Mouse (Mus musculus): ENCODE measurements around the gene Celsr1. TPM values are rescaled to one million over a fixed set of nuclear protein-coding genes. Genes with fewer than 3 reads are reported as not detected.

The Celsr1 gene
- polyA plus RNA-seq, 1 experiment: 2.2 TPM

GRCm38 (mm10) chr15:86076378-86076777 is 42.8 kb upstream of the Celsr1 start:
- no peak overlapping the region for H3K27ac ChIP-seq (ENCODE audit: insufficient read depth, low read length)
- H3K4me1 ChIP-seq (ENCODE audit: control insufficient read depth, insufficient read depth, low read length): peaks cover 12% of the 10 kb centered on the region
- no peak overlapping the region for H3K4me3 ChIP-seq (ENCODE audit: insufficient read depth, low read length)
- TF ChIP-seq POLR2A (IDR thresholded peaks at IDR 0.05; ENCODE audit: extremely low read depth, insufficient read depth, low read length) (no peak), CTCF (IDR thresholded peaks at IDR 0.05; ENCODE audit: extremely low read depth, insufficient read depth, low read length) (no peak)

GRCm38 (mm10) chr15:86076048-86076315 is 42.4 kb upstream of the Celsr1 start:
- TF ChIP-seq POLR2A (IDR thresholded peaks at IDR 0.05; ENCODE audit: extremely low read depth, insufficient read depth, low read length): no peak
- no peak for TF ChIP-seq CTCF (IDR thresholded peaks at IDR 0.05; ENCODE audit: extremely low read depth, insufficient read depth, low read length)
- Histone ChIP-seq H3K27ac (ENCODE audit: insufficient read depth, low read length) (no peak overlapping the region), H3K4me1 (ENCODE audit: control insufficient read depth, insufficient read depth, low read length) (peaks cover 12% of the 10 kb centered on the region)

GRCm38 (mm10) chr15:86075305-86076047 is 41.9 kb upstream of the Celsr1 start:
- Histone ChIP-seq H3K27ac (ENCODE audit: insufficient read depth, low read length) (no peak overlapping the region), H3K4me1 (ENCODE audit: control insufficient read depth, insufficient read depth, low read length) (peaks cover 14% of the 10 kb centered on the region), H3K4me3 (ENCODE audit: insufficient read depth, low read length) (no peak overlapping the region)
- TF ChIP-seq POLR2A (IDR thresholded peaks at IDR 0.05; ENCODE audit: extremely low read depth, insufficient read depth, low read length): no peak
- TF ChIP-seq CTCF (IDR thresholded peaks at IDR 0.05; ENCODE audit: extremely low read depth, insufficient read depth, low read length): no peak

More at GRCm38 (mm10) chr15:86076048-86076315, 42.4 kb upstream of the Celsr1 start:
- no peak overlapping the region for H3K4me3 ChIP-seq (ENCODE audit: insufficient read depth, low read length)

- peaks cover 22% of the 10 kb centered on the region for H3K4me1 ChIP-seq (ENCODE audit: control insufficient read depth, insufficient read depth, low read length)
- no peak overlapping the region for H3K27ac ChIP-seq (ENCODE audit: insufficient read depth, low read length)
Observed at GRCm38 (mm10) chr15:86074171-86074937, 40.8 kb upstream of the Celsr1 start.

GRCm38 (mm10) chr15:86071166-86071565 is 37.6 kb upstream of the Celsr1 start:
- H3K4me3 ChIP-seq (ENCODE audit: insufficient read depth, low read length): no peak overlapping the region
- H3K27ac ChIP-seq (ENCODE audit: insufficient read depth, low read length): no peak overlapping the region
- peaks cover 22% of the 10 kb centered on the region for H3K4me1 ChIP-seq (ENCODE audit: control insufficient read depth, insufficient read depth, low read length)
- no peak for TF ChIP-seq CTCF (IDR thresholded peaks at IDR 0.05; ENCODE audit: extremely low read depth, insufficient read depth, low read length)
- no peak for TF ChIP-seq POLR2A (IDR thresholded peaks at IDR 0.05; ENCODE audit: extremely low read depth, insufficient read depth, low read length)

More at GRCm38 (mm10) chr15:86074171-86074937, 40.8 kb upstream of the Celsr1 start:
- no peak overlapping the region for H3K4me3 ChIP-seq (ENCODE audit: insufficient read depth, low read length)
- TF ChIP-seq POLR2A (IDR thresholded peaks at IDR 0.05; ENCODE audit: extremely low read depth, insufficient read depth, low read length): no peak
- TF ChIP-seq CTCF (IDR thresholded peaks at IDR 0.05; ENCODE audit: extremely low read depth, insufficient read depth, low read length): no peak

GRCm38 (mm10) chr15:86070368-86070767 is 36.8 kb upstream of the Celsr1 start:
- no peak for TF ChIP-seq CTCF (IDR thresholded peaks at IDR 0.05; ENCODE audit: extremely low read depth, insufficient read depth, low read length)
- H3K4me3 ChIP-seq (ENCODE audit: insufficient read depth, low read length): no peak overlapping the region
- H3K4me1 ChIP-seq (ENCODE audit: control insufficient read depth, insufficient read depth, low read length): peaks cover 22% of the 10 kb centered on the region
- no peak overlapping the region for H3K27ac ChIP-seq (ENCODE audit: insufficient read depth, low read length)

- no peak for TF ChIP-seq POLR2A (IDR thresholded peaks at IDR 0.05; ENCODE audit: extremely low read depth, insufficient read depth, low read length)
- TF ChIP-seq CTCF (IDR thresholded peaks at IDR 0.05; ENCODE audit: extremely low read depth, insufficient read depth, low read length): no peak
- no peak overlapping the region for H3K4me3 ChIP-seq (ENCODE audit: insufficient read depth, low read length)
- H3K27ac ChIP-seq (ENCODE audit: insufficient read depth, low read length): no peak overlapping the region
- peaks cover 27% of the 10 kb centered on the region for H3K4me1 ChIP-seq (ENCODE audit: control insufficient read depth, insufficient read depth, low read length)
Observed at GRCm38 (mm10) chr15:86069011-86069791, 35.6 kb upstream of the Celsr1 start.

- no peak overlapping the region for H3K4me3 ChIP-seq (ENCODE audit: insufficient read depth, low read length)
- TF ChIP-seq POLR2A (IDR thresholded peaks at IDR 0.05; ENCODE audit: extremely low read depth, insufficient read depth, low read length) (no peak), CTCF (IDR thresholded peaks at IDR 0.05; ENCODE audit: extremely low read depth, insufficient read depth, low read length) (no peak)
- H3K27ac ChIP-seq (ENCODE audit: insufficient read depth, low read length): no peak overlapping the region; the same call in 1 of the 2 replicates
- H3K4me1 ChIP-seq (ENCODE audit: control insufficient read depth, insufficient read depth, low read length): peaks cover 28% of the 10 kb centered on the region
Observed at GRCm38 (mm10) chr15:86067941-86068495, 34.4 kb upstream of the Celsr1 start.

GRCm38 (mm10) chr15:86067581-86067910 is 34.0 kb upstream of the Celsr1 start:
- no peak overlapping the region for H3K27ac ChIP-seq (ENCODE audit: insufficient read depth, low read length)
- H3K4me3 ChIP-seq (ENCODE audit: insufficient read depth, low read length): no peak overlapping the region
- H3K4me1 ChIP-seq (ENCODE audit: control insufficient read depth, insufficient read depth, low read length): peaks cover 29% of the 10 kb centered on the region
- TF ChIP-seq CTCF (IDR thresholded peaks at IDR 0.05; ENCODE audit: extremely low read depth, insufficient read depth, low read length): no peak
- no peak for TF ChIP-seq POLR2A (IDR thresholded peaks at IDR 0.05; ENCODE audit: extremely low read depth, insufficient read depth, low read length)

All from cortical plate, adult 2 months (tissue).